Comparison of ENCODE assay signal across 20 mouse cellular contexts in genomic region chr2:48536930-48537329, GRCm38 (mm10).
DNase-seq lines count a peak whose midpoint lies in the region; ATAC-seq and TF ChIP-seq lines count a peak whose summit lies in the region.
"Had no signal": no experiment of that assay in that cellular context is flagged by ENCODE, and none has a peak within 500 bp of the region (broad histone marks: within the 10 kb centered on the region; RNA-seq: fewer than 3 reads in every experiment).

No protein-coding gene starts in this region.

- no peaks in the 10 kb centered on the region for H3K27me3 ChIP-seq in Patski
- H3K27me3 ChIP-seq: embryonic facial prominence, embryonic 12.5 days; embryonic facial prominence, embryonic 15.5 days had no signal

- peak; percentile 49 for DNase-seq in 416B (ENCODE audit: low read depth)
- DNase-seq in Patski (ENCODE audit: low read depth, low spot score): peak; percentile 3
- DNase-seq in adrenal gland, postnatal 4 days (ENCODE audit: low spot score in 2 of 2): no peak
- DNase-seq: adrenal gland, postnatal 14 days; cerebellum, adult 18-20 months; cerebellum, adult 9-10 months; cerebellum, postnatal 14 days; gastrocnemius, postnatal 10 days; gastrocnemius, postnatal 36 days; heart, adult 11 months; heart, postnatal 36 days had no signal

- POLR2A ChIA-PET in Patski (lab: Charles Lee): no interaction called here

- no peak for TF ChIP-seq CTCF in Patski (IDR thresholded peaks at IDR 0.05)

- in situ Hi-C loops in Patski (cut with MboI; ENCODE audit: low pct_unique_long_range_greater_than_20kb): no loop called here

- CTCF ChIA-PET in Patski (lab: Charles Lee): interaction anchor here (1.3 kb wide), 1 partner anchor 8 kb away, joined by 3 read pairs; no protein-coding TSS in a partner anchor

- peak; percentile 71 for ATAC-seq in Patski
- ATAC-seq in granulocyte monocyte progenitor cell, adult 5-6 weeks (replicated peaks; ENCODE audit: poor library complexity, severe bottlenecking): peak; percentile 95
- ATAC-seq in megakaryocyte progenitor cell, adult 5-6 weeks (replicated peaks; ENCODE audit: poor library complexity): peak; percentile 95
- ATAC-seq in monocyte, adult 5-6 weeks (replicated peaks; ENCODE audit: insufficient number of reproducible peaks, low FRiP score, low TSS enrichment, poor library complexity, severe bottlenecking): no peak
- ATAC-seq: forebrain, embryonic 16.5 days; hindbrain, postnatal 0 days; inflammation-experienced regulatory T-cells, adult 6 months; intestine, embryonic 16.5 days had no signal

Comparison
In these comparisons a context has a peak if more than half of its experiments do, and no peak if none do; other contexts are left out.
1. DNase-seq: peak in 416B (single experiment) and Patski (single experiment); none in adrenal gland, postnatal 4 days (0 of 2).